Mouse (Mus musculus): ENCODE measurements around the gene Pard3.

GRCm38 (mm10) chr8:127439392-127440160 is 375.9 kb downstream of the Pard3 start:
- TF ChIP-seq CTCF (IDR thresholded peaks at IDR 0.05; ENCODE audit: borderline replicate concordance, control insufficient read depth, extremely low read depth, insufficient read depth, low read length, poor library complexity), result no peak
- TF ChIP-seq POLR2A (IDR thresholded peaks at IDR 0.05; ENCODE audit: control insufficient read depth, extremely low read depth, insufficient read depth, low read length, poor library complexity), result no peak
